Mouse (Mus musculus) neural tube, embryonic 14.5 days (tissue): ENCODE measurements around the gene Trmt44. TPM values are rescaled to one million over a fixed set of nuclear protein-coding genes. Genes with fewer than 3 reads are reported as not detected.

Experiments
- ATAC-seq: fragments of 200-750 bp; cut with Nextera tagmentation; 2 replicates; pipeline ENCODE4 v1.8.0; 2017; ENCODE audit warnings: low read depth, mild to moderate bottlenecking, moderate TSS enrichment, moderate library complexity
- H3K27ac ChIP-seq: fragments of 300-500 bp; sonication (generic); 2 replicates; pipeline ENCODE4 v1.5.1; 2014; ENCODE audit warnings: low read depth, mild to moderate bottlenecking, control low read depth, low read length, moderate library complexity, mixed read lengths
- H3K27me3 ChIP-seq: fragments of 300-500 bp; sonication (generic); 2 replicates; pipeline ENCODE4 v1.6.1; 2014; ENCODE audit warnings: low read length; ENCODE audit not compliant: control insufficient read depth, insufficient read depth
- H3K36me3 ChIP-seq: fragments of 300-500 bp; sonication (generic); 2 replicates; pipeline ENCODE4 v1.6.1; 2014; ENCODE audit warnings: low read length, mixed read lengths; ENCODE audit not compliant: control insufficient read depth, insufficient read depth
- H3K4me1 ChIP-seq: fragments of 300-500 bp; sonication (generic); 2 replicates; pipeline ENCODE4 v1.6.1; 2014; ENCODE audit warnings: low read length; ENCODE audit not compliant: control insufficient read depth, insufficient read depth
- H3K4me2 ChIP-seq: fragments of 300-500 bp; sonication (generic); 2 replicates; pipeline ENCODE4 v1.6.1; 2014; ENCODE audit warnings: mild to moderate bottlenecking, low read depth, low read length, control low read depth
- H3K4me3 ChIP-seq: fragments of 300-500 bp; sonication (generic); 2 replicates; pipeline ENCODE4 v1.5.1; 2014; ENCODE audit warnings: low read depth, low read length, control low read depth, mixed read lengths
- H3K9ac ChIP-seq: fragments of 300-500 bp; sonication (generic); replicated peaks from 2 replicates; pipeline ENCODE4 v1.6.1; 2014; ENCODE audit warnings: low read depth, mild to moderate bottlenecking, control low read depth, low read length, mixed read lengths
- H3K9me3 ChIP-seq: fragments of 300-500 bp; sonication (generic); 2 replicates; pipeline ENCODE4 v1.6.1; 2016; ENCODE audit warnings: low read length; ENCODE audit not compliant: control insufficient read depth
- WGBS: fragments of 180-500 bp; shearing (Covaris S2); extraction: QIAGEN DNeasy Blood & Tissue Kit; methylation state at CpG from one replicate; pipeline ENCODE4 v1.1.7; 2014; 5-methylcytosine and 5-hydroxymethylcytosine counted together
- polyA plus RNA-seq: library from polyadenylated mRNA; unstranded; fragments of >200 nt; fragmentation: Nextera tagmentation; extraction: Ambion mirVana; gene quantifications from 2 replicates; pipeline ENCODE4 v1.2.1, GENCODE M21; 2014

Trmt44 gene
- polyA plus RNA-seq, 1 experiment from 2014 or later: 7.8 TPM

- Histone ChIP-seq H3K4me3 (no peak overlapping the region), H3K4me2 (no peak overlapping the region), H3K4me1 (no peaks in the 10 kb centered on the region), H3K27me3 (no peaks in the 10 kb centered on the region), H3K9ac (no peak overlapping the region), H3K27ac (no peak overlapping the region), H3K9me3 (no peaks in the 10 kb centered on the region), H3K36me3 (no peaks in the 10 kb centered on the region)
- no peak for ATAC-seq
- 89% methylated on average over 11 of the region's 11 CpGs for WGBS
These were observed 58.1 kb downstream of the Trmt44 start for GRCm38 (mm10) chr5:35516781-35517180.

- ATAC-seq: no peak
- Histone ChIP-seq H3K9ac (no peak overlapping the region), H3K4me1 (no peaks in the 10 kb centered on the region), H3K4me2 (no peak overlapping the region), H3K4me3 (no peak overlapping the region), H3K9me3 (no peaks in the 10 kb centered on the region), H3K27ac (no peak overlapping the region), H3K27me3 (no peaks in the 10 kb centered on the region), H3K36me3 (no peaks in the 10 kb centered on the region)
- 12% methylated on average over 5 of the region's 5 CpGs for WGBS
These were observed 64.3 kb downstream of the Trmt44 start for GRCm38 (mm10) chr5:35510589-35510988.

Other genes with a start within 250 kb of the Trmt44 start
- 0.17 and 3.3 TPM in 2 replicates for gene Hmx1, start 186.0 kb downstream of the Trmt44 start, polyA plus RNA-seq
- 2.5 TPM in 1 of 2 replicates, not detected in the other for gene Cpz, start 49.4 kb downstream of the Trmt44 start, polyA plus RNA-seq
- 16.1 and 18.5 TPM in 2 replicates for gene Acox3, start 8.0 kb upstream of the Trmt44 start, polyA plus RNA-seq
- 12.6 and 20.4 TPM in 2 replicates for gene Htra3, start 104.7 kb upstream of the Trmt44 start, polyA plus RNA-seq
- gene Sh3tc1, start 164.9 kb upstream of the Trmt44 start, polyA plus RNA-seq: 1.3 and 3.9 TPM in 2 replicates
- gene Ablim2, start 182.8 kb upstream of the Trmt44 start, polyA plus RNA-seq: 18.3 and 26.1 TPM in 2 replicates